Mouse (Mus musculus) adipocyte (in vitro differentiated cells): ENCODE results near the gene Pim1.
A peak's percentile ranks its signal among the peaks of the same experiment; 100 is the strongest.

ENCODE experiments used
- DNase-seq: peaks from one replicate; pipeline ENCODE4 v3.0.0-alpha.2; 2016; ENCODE audit warnings: low spot score

The Pim1 gene

DNA sequence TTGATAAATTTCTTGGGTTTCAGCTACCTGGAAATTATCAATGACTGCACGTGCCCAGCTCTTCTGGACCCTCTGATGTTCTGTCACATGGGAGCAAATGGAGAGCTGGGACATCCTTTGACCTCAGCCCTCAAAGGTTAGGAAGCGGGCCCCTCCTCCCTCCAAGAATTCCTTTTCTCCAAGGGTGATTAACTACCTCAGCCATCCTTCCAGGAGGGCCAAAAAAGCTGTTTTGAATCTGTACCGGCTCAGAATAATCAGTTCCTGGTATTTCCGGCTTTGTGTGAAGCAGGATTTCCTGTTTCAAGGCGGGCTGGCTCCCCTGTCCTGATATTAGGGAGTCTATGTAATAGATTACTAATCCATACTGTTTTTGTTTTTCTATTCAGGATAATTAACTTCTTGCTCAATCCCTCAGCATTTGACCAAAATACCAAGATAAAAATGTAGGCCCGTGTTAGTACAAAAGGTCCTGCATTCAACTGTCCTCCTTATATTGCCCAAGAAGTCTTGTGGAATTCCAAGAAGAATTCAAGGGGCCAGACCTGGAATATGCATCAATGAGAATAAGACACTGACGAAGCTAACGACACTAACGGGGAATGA is 25.0 kb upstream of the Pim1 start:
- no peak for DNase-seq

DNA sequence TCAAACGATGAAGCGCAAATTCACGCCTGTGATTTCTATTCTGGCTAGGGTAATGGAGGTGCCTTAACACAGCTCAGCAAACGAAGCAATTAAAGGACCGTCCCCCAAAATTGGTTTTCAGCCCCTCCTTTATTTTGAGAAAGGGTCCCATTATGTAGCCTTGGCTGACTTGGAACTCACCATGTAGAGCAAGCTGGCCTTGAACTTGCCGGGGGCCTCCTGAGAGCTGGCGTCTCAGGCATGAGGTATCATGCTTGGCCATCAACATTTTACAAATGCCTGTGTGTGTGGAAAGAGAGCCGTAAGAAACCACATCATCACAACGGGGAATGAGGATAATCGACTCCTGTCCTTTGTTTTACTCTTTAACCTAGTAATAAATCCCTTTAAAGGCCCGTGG is 23.5 kb upstream of the Pim1 start:
- no peak for DNase-seq

DNA sequence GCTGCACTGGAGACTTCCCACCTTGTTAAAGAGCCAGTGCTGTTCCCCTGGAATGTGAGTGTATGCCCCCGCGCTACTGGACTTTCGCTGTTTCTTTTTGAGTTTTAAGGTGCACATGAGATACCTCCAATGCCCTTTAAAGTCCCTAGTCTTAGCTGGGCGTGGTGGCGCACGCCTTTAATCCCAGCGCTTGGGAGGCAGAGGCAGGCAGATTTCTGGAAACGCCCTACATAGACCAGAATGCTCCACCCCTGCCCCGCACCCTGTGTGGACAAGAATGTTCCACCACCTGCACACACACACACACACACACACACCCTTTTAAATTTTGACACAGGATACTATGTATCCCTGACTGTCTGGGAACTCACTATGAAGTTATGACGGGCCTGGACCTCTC is 17.1 kb upstream of the Pim1 start:
- no peak for DNase-seq

- peak; percentile 37 for DNase-seq
These were observed 16.5 kb upstream of the Pim1 start for GRCm38 (mm10) chr17:29474036-29474435.

- DNase-seq, result no peak
These were observed 15.4 kb upstream of the Pim1 start for GRCm38 (mm10) chr17:29475142-29475541.

GRCm38 (mm10) chr17:29476461-29476860 is 14.1 kb upstream of the Pim1 start:
- no peak for DNase-seq

DNA sequence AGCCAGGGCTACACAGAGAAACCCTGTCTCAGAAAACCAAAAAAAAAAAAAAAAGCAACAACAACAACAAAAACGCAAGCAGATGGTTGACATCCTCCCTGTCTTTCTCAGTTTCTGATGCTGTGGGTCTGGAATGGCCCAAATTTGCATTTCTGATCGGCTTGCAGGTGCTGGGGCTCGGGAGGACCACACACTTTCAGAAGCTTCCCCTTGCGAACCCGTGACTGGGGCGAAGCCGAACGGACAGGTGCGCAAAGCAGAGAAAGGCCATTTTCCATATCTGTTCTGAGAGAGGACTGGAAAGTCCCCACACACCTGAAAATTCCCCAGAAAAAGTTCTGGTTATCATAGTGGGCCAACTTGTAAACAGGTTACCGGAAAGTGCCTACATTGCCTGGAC is 13.2 kb upstream of the Pim1 start:
- no peak for DNase-seq

- DNase-seq, result no peak
These were observed 12.3 kb upstream of the Pim1 start for GRCm38 (mm10) chr17:29478271-29478670.

DNA sequence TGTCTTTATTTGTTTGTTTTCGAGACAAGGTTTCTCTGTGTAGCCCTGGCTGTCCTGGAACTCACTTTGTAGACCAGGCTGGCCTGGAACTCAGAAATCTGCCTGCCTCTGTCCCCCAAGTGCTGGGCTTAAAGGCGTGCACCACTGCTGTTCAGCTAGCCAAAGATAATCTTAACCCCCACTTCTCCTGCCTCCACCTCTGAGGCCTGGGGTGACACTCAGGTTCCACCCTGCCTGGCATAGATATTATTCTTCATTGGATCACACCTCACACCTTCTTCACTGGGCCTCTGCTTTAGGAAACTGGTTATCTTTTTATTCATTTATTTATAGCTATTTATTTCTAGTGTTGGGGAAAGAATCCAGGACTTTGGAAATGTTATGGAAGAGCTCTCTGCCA is 10.3 kb upstream of the Pim1 start:
- no peak for DNase-seq

- DNase-seq, result no peak
These were observed 7.9 kb upstream of the Pim1 start for GRCm38 (mm10) chr17:29482632-29483031.

DNA sequence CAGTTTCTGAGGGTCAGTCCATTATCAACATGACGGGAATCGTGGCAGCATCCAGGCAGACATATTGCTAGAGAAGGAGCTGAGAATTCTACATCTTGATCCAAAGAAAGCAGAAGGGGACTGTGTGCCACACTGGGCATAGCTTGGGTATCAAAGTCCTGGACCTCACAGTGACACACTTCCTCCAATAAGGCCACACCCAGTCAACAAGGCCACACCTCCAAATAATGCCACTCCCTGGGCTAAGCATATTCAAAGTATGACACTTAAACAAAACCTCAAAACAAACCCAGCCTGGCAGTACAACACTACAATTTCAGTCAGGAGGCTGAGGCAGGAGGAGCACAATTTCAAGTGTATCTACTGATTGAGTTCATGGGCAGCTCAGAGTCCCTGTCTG is 7.3 kb upstream of the Pim1 start:
- DNase-seq, result no peak

- no peak for DNase-seq
These were observed 6.1 kb upstream of the Pim1 start for GRCm38 (mm10) chr17:29484431-29484830.

DNA sequence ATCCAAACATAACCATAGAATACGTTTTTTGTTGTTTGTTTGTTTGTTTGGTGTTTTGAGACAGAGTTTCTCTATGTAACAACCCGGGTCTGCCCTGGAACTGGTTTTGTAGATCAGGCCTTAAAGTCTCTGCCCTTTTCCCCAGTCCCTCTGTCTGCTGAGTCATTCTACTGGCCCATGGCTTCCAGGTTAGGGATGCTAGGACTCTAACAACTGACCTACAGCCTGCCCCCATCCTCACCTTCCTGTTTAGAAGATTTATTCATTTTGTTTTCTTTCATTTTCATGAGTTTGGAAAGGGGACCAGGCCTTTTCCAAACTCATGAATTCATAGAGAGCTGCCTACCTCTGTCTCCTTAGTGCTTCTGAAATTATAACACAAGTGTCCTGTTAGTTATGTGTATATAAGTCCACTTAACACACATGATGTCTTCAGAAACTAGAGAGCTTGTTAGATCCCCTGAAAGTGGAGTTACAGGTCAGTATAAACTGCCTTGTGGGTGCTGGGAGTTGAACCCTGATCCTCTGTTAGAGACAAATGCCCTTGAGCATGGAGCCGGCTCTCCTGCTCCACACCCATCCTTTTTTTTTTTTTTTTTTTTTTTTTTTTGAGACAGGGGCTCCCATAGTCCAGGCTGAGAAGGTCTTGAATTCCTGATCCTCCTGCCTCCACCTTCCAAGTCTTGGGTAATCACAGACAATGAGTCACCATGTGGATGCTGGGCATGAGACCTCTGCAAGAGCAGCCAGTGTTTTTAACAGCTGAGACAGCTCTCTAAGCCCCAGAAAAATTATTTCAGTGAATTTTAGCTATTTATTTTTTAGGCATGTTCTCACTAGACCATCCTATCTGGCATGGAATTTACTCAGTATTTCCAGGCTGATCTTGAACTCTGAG is 5.0 kb upstream of the Pim1 start:
- peak; percentile 43 for DNase-seq

DNA sequence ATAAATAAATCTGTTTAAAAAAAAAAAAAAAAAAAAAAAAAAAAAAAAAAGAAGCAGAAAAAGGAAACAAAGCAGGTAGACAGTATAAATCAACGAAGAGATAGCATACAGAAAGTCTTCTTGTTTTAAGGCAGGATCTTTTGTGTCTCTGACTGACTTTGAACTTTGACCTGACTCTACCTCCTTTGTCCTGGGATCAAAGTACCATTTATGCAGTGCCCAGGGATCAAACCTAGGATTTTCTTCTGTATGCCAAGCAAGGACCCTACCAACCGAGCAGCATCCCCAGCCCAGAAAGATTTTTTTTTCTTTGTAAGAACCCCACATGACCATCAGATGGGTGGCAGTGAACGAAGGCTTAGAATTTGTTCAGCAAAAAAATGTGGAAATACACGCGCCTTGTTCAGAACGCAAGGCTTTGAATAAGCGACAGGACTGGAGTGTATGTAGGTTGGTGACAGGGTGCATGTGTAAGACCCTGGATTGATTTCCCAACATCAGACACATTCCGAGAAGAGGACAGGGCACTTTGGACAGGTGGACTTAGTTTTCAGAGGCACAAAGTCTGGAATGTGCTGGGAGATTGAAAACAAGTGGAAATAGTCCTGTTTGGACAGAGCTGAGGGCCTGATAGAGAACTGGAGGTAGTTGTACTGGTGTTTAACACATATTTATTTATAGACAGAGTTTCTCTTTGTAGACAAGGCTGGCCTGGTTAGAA is 2.1 kb upstream of the Pim1 start:
- no peak for DNase-seq

- no peak for DNase-seq
These were observed 1.3 kb upstream of the Pim1 start for GRCm38 (mm10) chr17:29488978-29489970.

- DNase-seq, result peak; percentile 99
These were observed 411 bp upstream of the Pim1 start for GRCm38 (mm10) chr17:29489971-29490712.

GRCm38 (mm10) chr17:29491591-29492268 is 1.2 kb downstream of the Pim1 start:
- peak; percentile 69 for DNase-seq

DNA sequence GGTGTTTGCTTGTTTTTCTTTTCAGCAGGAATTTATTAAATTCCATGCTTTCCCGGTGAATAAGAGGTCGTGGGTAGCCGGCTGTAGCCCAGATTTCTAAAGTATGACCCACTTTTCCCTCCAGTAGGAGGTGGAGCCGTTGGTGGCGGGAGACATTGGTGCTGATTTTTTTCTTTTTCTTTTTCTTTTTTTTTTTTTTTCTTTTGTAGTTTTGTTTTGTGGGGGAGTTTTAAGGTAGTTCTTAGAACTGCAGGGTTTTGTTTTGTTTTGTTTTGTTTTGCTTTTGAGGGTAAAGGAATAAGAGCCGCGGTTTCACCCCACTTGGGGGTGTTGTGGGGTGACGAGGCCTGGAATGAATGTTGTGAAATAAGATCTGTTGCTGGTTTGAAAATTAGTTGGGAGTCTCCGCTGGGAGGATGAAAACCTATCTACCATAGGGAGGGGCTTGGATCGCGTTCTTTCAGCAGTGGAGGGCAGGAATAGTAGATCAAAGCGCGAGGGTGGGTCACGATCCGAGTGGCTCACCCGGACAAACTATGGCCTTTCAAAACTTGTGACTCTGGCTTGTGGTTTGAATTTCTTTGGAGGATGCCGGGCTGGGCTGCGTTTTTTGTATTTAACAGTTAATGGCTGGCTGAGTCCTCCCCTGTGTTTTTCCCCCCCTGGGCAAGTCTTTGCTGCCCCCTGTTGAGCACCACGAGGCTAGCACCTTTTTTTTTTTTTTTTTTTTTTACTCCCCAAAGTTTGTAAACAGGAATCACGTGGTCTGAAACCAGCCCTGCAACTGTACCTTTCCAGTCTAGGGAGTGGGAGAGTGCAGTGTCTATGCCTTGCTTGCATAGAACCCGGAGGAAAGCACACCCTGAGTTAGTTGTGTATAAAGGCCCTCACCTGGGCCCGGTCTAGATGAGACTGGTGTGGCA is 2.0 kb downstream of the Pim1 start:
- DNase-seq, result peak; percentile 90

DNA sequence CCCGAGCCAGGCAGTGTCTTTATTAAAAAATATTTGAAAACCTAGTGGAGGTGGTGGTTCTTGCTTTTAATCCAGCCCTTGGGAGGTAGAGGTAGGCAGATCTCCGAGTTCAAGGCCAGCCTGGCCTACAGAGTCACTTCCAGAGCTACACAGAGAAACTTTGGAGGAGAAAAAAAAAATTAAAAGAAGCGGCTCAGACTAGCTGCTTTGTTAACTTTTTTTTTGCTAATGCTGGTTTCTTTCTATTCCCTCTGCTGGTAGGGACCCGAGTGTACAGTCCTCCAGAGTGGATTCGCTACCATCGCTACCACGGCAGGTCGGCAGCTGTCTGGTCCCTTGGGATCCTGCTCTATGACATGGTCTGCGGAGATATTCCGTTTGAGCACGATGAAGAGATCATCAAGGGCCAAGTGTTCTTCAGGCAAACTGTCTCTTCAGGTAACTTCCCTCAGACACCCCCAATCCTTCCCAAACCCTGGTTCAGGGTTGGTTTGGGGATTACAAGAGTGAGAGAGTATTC is 3.0 kb downstream of the Pim1 start:
- DNase-seq, result no peak
